Mouse (Mus musculus) neural tube, embryonic 12.5 days (tissue): Measurements from ENCODE around the gene Dgke. TPM values are rescaled to one million over a fixed set of nuclear protein-coding genes. Genes with fewer than 3 reads are reported as not detected.
"Not testable (repeated sequence)": the region's sequence is repeated elsewhere in the genome, so short reads cannot be mapped to it uniquely, and the experiment has no call there.

Experiments
- ATAC-seq: fragments of 200-750 bp; cut with Nextera tagmentation; 2 replicates; pipeline ENCODE4 v1.8.0; 2017; ENCODE audit warnings: low read depth, mild to moderate bottlenecking, moderate TSS enrichment, moderate library complexity; ENCODE audit not compliant: low FRiP score
- H3K27ac ChIP-seq: fragments of 300-500 bp; sonication (generic); 2 replicates; pipeline ENCODE4 v1.5.1; 2016
- H3K27me3 ChIP-seq: fragments of 300-500 bp; sonication (generic); replicated peaks from 2 replicates; pipeline ENCODE4 v1.6.1; 2016; ENCODE audit warnings: mild to moderate bottlenecking
- H3K36me3 ChIP-seq: fragments of 300-500 bp; sonication (generic); 2 replicates; pipeline ENCODE4 v1.6.1; 2016; ENCODE audit warnings: mild to moderate bottlenecking
- H3K4me1 ChIP-seq: fragments of 300-500 bp; sonication (generic); 2 replicates; pipeline ENCODE4 v1.6.1; 2016
- H3K4me2 ChIP-seq: fragments of 300-500 bp; sonication (generic); replicated peaks from 2 replicates; pipeline ENCODE4 v1.6.1; 2016; ENCODE audit warnings: mild to moderate bottlenecking
- H3K4me3 ChIP-seq: fragments of 300-500 bp; sonication (generic); 2 replicates; pipeline ENCODE4 v1.5.1; 2016
- H3K9ac ChIP-seq: fragments of 300-500 bp; sonication (generic); 2 replicates; pipeline ENCODE4 v1.6.1; 2016; ENCODE audit warnings: mild to moderate bottlenecking
- H3K9me3 ChIP-seq: fragments of 300-500 bp; sonication (generic); 2 replicates; pipeline ENCODE4 v1.6.1; 2016; ENCODE audit warnings: mild to moderate bottlenecking
- WGBS: fragments of 180-500 bp; shearing (Covaris S2); methylation state at CpG from one replicate; pipeline ENCODE4 v1.1.7; 2016; 5-methylcytosine and 5-hydroxymethylcytosine counted together
- polyA plus RNA-seq: library from polyadenylated mRNA; unstranded; fragments of >200 nt; fragmentation: Nextera tagmentation; extraction: Ambion mirVana; gene quantifications from 2 replicates; pipeline ENCODE4 v1.2.1, GENCODE M21; 2016

The Dgke gene
- 11.1 and 12.7 TPM in 2 replicates for polyA plus RNA-seq

GRCm38 (mm10) chr11:89066750-89067149, at the start of gene Dgke:
TSS of gene Dgke (minus strand) at chr11:89066850.
- H3K9ac ChIP-seq: 0 out of 2 replicates have a peak within 1 kb of the TSS, but pooled peaks have one; percentile 26
- H3K27me3 ChIP-seq: no peaks in the 10 kb centered on the region
- no peaks in the 10 kb centered on the region for H3K9me3 ChIP-seq
- no peak within 1 kb of the TSS for H3K4me2 ChIP-seq
- H3K4me1 ChIP-seq: no peaks in the 10 kb centered on the region
- ATAC-seq: no peak
- H3K36me3 ChIP-seq: no peaks in the 10 kb centered on the region
- H3K27ac ChIP-seq: no peak within 1 kb of the TSS
- 100% methylated on average over 1 of the region's 1 CpGs for WGBS
- no peak within 1 kb of the TSS for H3K4me3 ChIP-seq

GRCm38 (mm10) chr11:89107180-89107807, 40.6 kb upstream of the Dgke start:
- Histone ChIP-seq H3K36me3 (no peaks in the 10 kb centered on the region), H3K27me3 (no peaks in the 10 kb centered on the region), H3K4me3 (no peak overlapping the region), H3K9me3 (no peaks in the 10 kb centered on the region), H3K27ac (no peak overlapping the region), H3K4me2 (no peak overlapping the region), H3K9ac (no peak overlapping the region), H3K4me1 (no peaks in the 10 kb centered on the region)
- ATAC-seq: no peak
- 14% methylated on average over 12 of the region's 12 CpGs for WGBS

GRCm38 (mm10) chr11:89105823-89106222, 39.2 kb upstream of the Dgke start:
- Histone ChIP-seq H3K4me2 (no peak overlapping the region), H3K36me3 (no peaks in the 10 kb centered on the region)
- ATAC-seq: no peak

GRCm38 (mm10) chr11:89105211-89105610, 38.6 kb upstream of the Dgke start:
- 88% methylated on average over 8 of the region's 8 CpGs for WGBS
- no peaks in the 10 kb centered on the region for H3K36me3 ChIP-seq
- no peak overlapping the region for H3K27ac ChIP-seq
- peaks cover 6% of the 10 kb centered on the region; the same call in 1 of the 2 replicates for H3K4me1 ChIP-seq
- H3K27me3 ChIP-seq: no peaks in the 10 kb centered on the region
- H3K4me3 ChIP-seq: no peak overlapping the region
- H3K9me3 ChIP-seq: no peaks in the 10 kb centered on the region
- ATAC-seq: no peak
- no peak overlapping the region for H3K4me2 ChIP-seq
- no peak overlapping the region for H3K9ac ChIP-seq

More at GRCm38 (mm10) chr11:89105823-89106222, 39.2 kb upstream of the Dgke start:
- Histone ChIP-seq H3K4me3 (no peak overlapping the region), H3K9me3 (no peaks in the 10 kb centered on the region), H3K27ac (no peak overlapping the region), H3K9ac (no peak overlapping the region), H3K27me3 (no peaks in the 10 kb centered on the region), H3K4me1 (peaks cover 3% of the 10 kb centered on the region; the same call in 1 of the 2 replicates)
- 82% methylated on average over 11 of the region's 11 CpGs for WGBS

GRCm38 (mm10) chr11:89103166-89103565, 36.5 kb upstream of the Dgke start:
- no peaks in the 10 kb centered on the region for H3K9me3 ChIP-seq
- H3K27me3 ChIP-seq: no peaks in the 10 kb centered on the region
- H3K36me3 ChIP-seq: no peaks in the 10 kb centered on the region
- no peak overlapping the region for H3K4me3 ChIP-seq
- H3K9ac ChIP-seq: no peak overlapping the region
- no peak overlapping the region for H3K27ac ChIP-seq
- no peak for ATAC-seq
- 88% methylated on average over 14 of the region's 14 CpGs for WGBS
- no peak overlapping the region for H3K4me2 ChIP-seq
- H3K4me1 ChIP-seq: peaks cover 6% of the 10 kb centered on the region; the same call in 1 of the 2 replicates

- H3K27ac ChIP-seq: no peak overlapping the region
- H3K4me3 ChIP-seq: no peak overlapping the region
- no peaks in the 10 kb centered on the region for H3K27me3 ChIP-seq
- peaks cover 6% of the 10 kb centered on the region; the same call in 1 of the 2 replicates for H3K4me1 ChIP-seq
- H3K9ac ChIP-seq: no peak overlapping the region; the same call in 1 of the 2 replicates
- no peak for ATAC-seq
- no peaks in the 10 kb centered on the region for H3K36me3 ChIP-seq
- WGBS: 42% methylated on average over 17 of the region's 17 CpGs
- H3K9me3 ChIP-seq: no peaks in the 10 kb centered on the region
- H3K4me2 ChIP-seq: peak overlapping the region; percentile 51
These were observed 34.2 kb upstream of the Dgke start for GRCm38 (mm10) chr11:89100826-89101321.

- Histone ChIP-seq H3K4me3 (no peak overlapping the region), H3K9ac (no peak overlapping the region), H3K9me3 (no peaks in the 10 kb centered on the region), H3K27me3 (no peaks in the 10 kb centered on the region), H3K4me2 (peak overlapping the region; percentile 51), H3K27ac (no peak overlapping the region), H3K36me3 (no peaks in the 10 kb centered on the region), H3K4me1 (peaks cover 6% of the 10 kb centered on the region; the same call in 1 of the 2 replicates)
- WGBS: 1% methylated on average over 9 of the region's 9 CpGs
- ATAC-seq: peak; percentile 82
These were observed 33.8 kb upstream of the Dgke start for GRCm38 (mm10) chr11:89100403-89100802.

- Histone ChIP-seq H3K9me3 (no peaks in the 10 kb centered on the region), H3K36me3 (no peaks in the 10 kb centered on the region), H3K27ac (no peak overlapping the region), H3K27me3 (no peaks in the 10 kb centered on the region), H3K9ac (no peak overlapping the region), H3K4me3 (no peak overlapping the region), H3K4me2 (no peak overlapping the region), H3K4me1 (peaks cover 6% of the 10 kb centered on the region; the same call in 1 of the 2 replicates)
- ATAC-seq: no peak
- 89% methylated on average over 6 of the region's 6 CpGs for WGBS
These were observed 32.3 kb upstream of the Dgke start for GRCm38 (mm10) chr11:89098930-89099329.

GRCm38 (mm10) chr11:89098083-89098835, 31.6 kb upstream of the Dgke start:
- Histone ChIP-seq H3K4me3 (no peak overlapping the region), H3K27me3 (no peaks in the 10 kb centered on the region), H3K36me3 (no peaks in the 10 kb centered on the region), H3K9ac (no peak overlapping the region), H3K9me3 (no peaks in the 10 kb centered on the region), H3K4me1 (peaks cover 6% of the 10 kb centered on the region; the same call in 1 of the 2 replicates), H3K4me2 (no peak overlapping the region), H3K27ac (no peak overlapping the region)
- ATAC-seq: no peak
- WGBS: 86% methylated on average over 17 of the region's 17 CpGs

GRCm38 (mm10) chr11:89097292-89097691, 30.6 kb upstream of the Dgke start:
- H3K4me3 ChIP-seq, ATAC-seq, H3K36me3 ChIP-seq, H3K27ac ChIP-seq, H3K4me2 ChIP-seq, H3K9ac ChIP-seq, H3K9me3 ChIP-seq, H3K27me3 ChIP-seq, H3K4me1 ChIP-seq: not testable (repeated sequence)
- WGBS: 90% methylated on average over 10 of the region's 10 CpGs

- no peak for ATAC-seq
- Histone ChIP-seq H3K4me1 (no peaks in the 10 kb centered on the region), H3K9me3 (no peaks in the 10 kb centered on the region), H3K36me3 (no peaks in the 10 kb centered on the region), H3K27me3 (no peaks in the 10 kb centered on the region), H3K4me2 (no peak overlapping the region), H3K4me3 (no peak overlapping the region), H3K27ac (no peak overlapping the region), H3K9ac (no peak overlapping the region)
- WGBS: 81% methylated on average over 3 of the region's 3 CpGs
These were observed 28.7 kb upstream of the Dgke start for GRCm38 (mm10) chr11:89095306-89095705.

- Histone ChIP-seq H3K9me3 (no peaks in the 10 kb centered on the region), H3K27ac (no peak overlapping the region), H3K9ac (no peak overlapping the region), H3K4me3 (no peak overlapping the region), H3K36me3 (no peaks in the 10 kb centered on the region), H3K27me3 (no peaks in the 10 kb centered on the region), H3K4me1 (no peaks in the 10 kb centered on the region), H3K4me2 (no peak overlapping the region)
- no peak for ATAC-seq
- WGBS: 83% methylated on average over 9 of the region's 9 CpGs
These were observed 26.1 kb upstream of the Dgke start for GRCm38 (mm10) chr11:89092714-89093113.
